Mouse (Mus musculus) telencephalon, adult 2 months (tissue): ENCODE measurements at regions not wholly inside any gene's neighbourhood (a gene's known extent, or its start where the extent isn't known, plus 50 kb on each side); places are given as distances from the start of the nearest gene placed in this dataset.

Experiments
- DNase-seq: peaks from one replicate; pipeline ENCODE4 v3.0.0-alpha.2; 2011; ENCODE audit warnings: low read depth, low spot score

- no peak for DNase-seq
These were observed 435.6 kb upstream of the Atp11b start for GRCm38 (mm10) chr3:35318348-35318747.

DNA sequence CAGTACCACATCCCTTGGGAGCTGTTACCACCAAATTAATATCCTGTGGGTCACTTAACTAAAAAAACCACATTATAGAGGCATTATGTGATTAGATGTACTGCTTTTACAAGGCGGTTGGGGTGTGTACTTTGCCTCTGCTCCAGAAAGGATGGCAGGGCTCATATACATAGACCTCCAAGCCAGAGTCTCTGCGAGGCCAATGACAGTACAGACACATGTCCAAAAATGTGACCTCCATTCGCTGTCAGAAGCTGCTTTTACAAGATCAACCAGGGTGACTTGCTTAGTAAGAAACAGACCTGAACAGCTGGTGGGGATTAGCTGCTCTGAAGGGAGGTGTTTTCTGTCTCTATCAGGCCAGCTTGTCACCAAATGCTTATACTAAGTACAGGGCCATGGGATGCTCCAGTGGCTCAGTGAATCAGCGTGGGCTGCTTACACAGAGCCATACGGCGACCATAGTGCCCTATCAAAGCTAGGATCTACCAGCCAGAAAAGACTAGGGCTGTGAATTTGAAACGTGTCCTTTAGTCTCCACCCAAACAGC, 433.0 kb upstream of the Atp11b start:
- no peak for DNase-seq

GRCm38 (mm10) chr3:35321991-35322390, 431.9 kb upstream of the Atp11b start:
- no peak for DNase-seq

DNA sequence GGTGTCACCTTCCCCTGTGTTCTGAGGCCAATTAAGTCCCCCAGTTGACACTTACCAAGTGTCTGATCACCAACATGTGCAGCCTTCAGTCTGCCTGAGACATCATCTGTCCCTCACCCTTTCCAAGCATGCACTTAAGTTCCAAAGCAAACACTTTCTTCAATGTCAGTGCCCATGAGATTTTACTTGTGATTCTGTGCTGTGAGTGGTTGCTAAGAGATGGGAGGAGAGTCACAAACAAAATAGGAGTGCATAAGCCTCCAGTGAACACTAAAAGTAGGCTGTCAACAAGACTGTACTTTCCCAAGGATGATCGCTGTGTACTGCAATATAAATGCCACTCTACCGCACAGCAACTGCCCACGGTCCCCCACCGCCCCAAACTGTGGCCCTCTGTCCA, 431.0 kb upstream of the Atp11b start:
- no peak for DNase-seq

DNA sequence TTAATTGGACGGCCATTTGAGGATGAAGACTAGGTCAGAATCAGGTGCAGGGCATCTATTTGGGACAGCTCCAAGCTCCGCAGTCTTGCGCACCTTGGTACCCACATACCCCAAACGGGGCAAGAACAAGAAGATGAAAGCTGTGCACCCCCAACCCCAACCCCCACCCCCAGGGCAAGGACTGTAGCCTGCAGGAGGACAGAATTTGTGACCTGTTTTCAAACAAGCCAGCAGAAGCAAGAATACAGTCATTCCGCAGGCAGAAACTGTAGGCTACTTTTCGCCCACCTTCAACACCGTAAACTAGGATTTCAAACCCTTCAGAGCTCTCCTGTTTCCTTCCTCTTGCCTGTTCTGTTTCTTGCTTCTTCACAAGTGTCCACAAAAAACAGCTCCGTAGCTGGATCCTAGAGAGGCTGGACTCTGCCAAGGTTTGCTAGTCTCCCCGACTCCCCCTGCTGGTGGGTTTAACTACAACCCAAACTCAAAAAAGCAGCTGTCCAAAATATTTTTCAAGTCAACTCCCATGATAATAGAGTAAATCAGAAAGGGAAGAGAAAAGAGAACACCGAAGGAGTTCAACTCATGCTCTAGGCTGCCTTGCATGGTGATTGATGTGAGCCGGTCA, 430.3 kb upstream of the Atp11b start:
- no peak for DNase-seq

GRCm38 (mm10) chr3:35324186-35324585, 429.7 kb upstream of the Atp11b start:
- no peak for DNase-seq

DNA sequence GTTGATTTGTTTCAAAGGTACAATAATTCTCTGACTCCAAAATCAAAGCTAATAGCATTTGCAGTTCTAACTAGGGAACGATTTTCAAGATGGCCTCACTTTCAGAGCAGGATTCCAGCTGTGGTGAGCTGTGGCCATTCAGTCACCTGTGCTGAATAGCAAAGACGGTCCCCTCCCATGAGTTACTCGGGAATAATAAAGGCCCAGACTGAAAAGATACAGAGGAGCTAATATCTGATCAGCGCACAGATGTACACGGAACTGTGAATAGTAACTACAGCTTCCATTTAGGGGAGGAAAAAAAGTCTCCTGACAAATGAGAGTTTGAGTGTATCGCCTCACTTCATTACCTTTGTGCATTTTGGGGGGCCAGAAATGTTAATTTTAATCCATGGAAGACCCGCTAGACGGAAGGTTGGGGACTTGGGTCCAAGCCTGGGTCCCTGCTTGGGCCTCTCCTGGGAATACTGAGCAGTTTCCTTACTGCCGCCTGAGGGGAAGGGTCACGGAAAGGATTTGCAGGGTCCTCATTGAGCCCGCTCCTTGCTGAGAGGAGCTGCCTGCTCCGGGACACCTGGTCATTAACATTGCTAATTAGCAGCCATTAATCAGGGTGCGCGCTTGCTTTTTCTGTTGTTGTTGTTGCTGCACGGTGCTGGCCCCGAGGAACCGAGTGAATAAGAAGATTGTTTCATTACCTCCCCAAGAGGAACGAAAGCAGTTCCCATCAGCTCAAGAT, 421.2 kb upstream of the Atp11b start:
- no peak for DNase-seq

DNA sequence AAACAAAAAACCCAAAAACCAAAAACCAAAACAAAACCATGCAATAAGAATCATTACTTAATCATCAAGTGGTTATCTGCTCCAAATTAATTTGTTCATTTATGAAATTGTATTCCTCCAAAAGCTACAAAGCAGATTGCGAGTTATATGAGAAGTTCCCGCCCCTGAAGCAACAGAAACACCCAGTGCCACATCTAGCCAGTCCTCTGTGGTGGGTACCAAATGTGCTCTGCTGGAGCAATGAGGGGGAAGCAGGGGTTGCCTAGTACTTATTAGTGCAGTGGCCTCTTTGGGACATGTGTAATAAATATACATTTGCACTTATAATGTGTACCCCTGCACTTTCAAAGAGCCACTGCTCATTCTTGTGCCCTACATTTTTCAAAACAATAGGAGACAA, 419.9 kb upstream of the Atp11b start:
- DNase-seq = no peak

DNA sequence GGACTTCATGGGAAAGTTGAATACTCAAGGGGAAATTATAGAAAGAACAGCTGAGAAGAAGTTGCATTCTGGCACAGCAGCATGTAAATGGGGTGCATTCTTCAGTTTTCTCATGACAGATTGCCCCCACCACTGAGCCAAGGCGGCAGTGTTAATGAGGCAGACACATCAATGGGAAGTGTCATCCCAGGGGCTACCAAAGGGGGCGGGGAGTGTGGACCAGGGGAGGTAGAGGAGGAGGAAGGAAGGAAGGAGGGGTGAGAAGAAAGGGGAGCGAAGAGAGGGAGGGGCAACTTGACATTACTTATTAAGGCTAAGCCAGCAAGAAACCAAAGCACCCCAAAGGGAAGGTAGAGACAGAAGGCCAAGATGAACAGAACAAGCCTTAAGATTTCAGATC, 419.4 kb upstream of the Atp11b start:
- no peak for DNase-seq

DNA sequence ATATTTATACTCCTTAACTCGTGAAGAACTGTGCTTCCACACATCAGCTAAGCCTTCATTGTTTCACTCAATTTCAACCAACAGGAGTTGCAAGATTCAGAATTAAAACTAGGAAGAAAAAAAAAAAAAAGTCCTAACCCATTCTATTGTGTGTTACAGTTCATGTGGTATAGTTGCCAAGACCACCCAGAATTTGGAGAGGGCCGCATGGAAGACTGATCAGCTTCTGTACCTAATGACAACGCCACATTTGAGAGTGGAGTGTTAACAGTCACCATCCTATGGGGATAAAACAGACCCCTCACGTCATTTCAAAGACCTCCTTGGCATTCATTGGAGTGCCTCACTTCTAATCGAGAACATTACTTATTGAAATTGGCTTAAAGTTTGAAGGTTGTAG, 418.1 kb upstream of the Atp11b start:
- DNase-seq = no peak

DNA sequence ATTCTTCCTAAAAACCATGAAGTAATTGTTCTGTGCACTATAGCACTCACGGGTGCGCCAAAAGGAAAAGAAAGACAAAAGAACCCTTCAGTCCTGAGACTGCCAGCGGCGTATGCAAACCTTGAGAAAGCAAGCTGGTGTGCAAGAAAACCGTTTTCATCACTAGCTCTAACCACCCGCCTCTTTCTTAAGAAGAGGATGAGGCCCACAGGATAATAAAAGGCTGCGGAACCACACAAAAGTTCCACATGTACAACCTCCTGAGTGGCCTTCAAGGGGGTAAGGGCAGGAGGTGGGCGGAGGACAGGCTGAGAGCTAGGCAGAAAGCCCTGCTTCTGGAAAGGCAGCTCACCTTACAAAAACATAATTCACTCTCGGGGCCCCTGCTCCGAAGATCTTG, 413.4 kb upstream of the Atp11b start:
- no peak for DNase-seq

- DNase-seq = peak; percentile 39
These were observed 412.7 kb upstream of the Atp11b start for GRCm38 (mm10) chr3:35340935-35341800.

GRCm38 (mm10) chr3:35341840-35342239, 412.1 kb upstream of the Atp11b start:
- DNase-seq = no peak

GRCm38 (mm10) chr3:35342584-35342983, 411.3 kb upstream of the Atp11b start:
- DNase-seq = peak; percentile 88

DNA sequence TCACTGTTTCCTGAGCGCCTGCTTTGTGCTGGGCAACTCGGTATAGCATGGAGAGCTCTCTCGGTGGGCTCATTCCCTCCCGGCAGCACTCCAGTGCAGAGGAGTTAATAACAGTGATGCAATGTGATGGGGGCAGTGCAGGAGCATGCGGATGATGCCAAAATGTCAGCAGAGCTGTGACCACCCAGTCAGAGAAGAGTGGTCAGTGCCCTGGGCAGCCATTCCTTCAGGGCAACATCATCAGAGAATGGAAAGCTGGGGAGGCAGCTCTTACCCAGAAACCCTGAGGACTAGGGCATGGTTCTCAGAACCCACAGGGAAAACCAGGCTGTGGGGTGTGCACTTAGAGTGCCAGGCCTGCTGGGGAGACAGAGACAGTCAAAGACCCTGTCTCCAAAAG, 410.0 kb upstream of the Atp11b start:
- DNase-seq = no peak

DNA sequence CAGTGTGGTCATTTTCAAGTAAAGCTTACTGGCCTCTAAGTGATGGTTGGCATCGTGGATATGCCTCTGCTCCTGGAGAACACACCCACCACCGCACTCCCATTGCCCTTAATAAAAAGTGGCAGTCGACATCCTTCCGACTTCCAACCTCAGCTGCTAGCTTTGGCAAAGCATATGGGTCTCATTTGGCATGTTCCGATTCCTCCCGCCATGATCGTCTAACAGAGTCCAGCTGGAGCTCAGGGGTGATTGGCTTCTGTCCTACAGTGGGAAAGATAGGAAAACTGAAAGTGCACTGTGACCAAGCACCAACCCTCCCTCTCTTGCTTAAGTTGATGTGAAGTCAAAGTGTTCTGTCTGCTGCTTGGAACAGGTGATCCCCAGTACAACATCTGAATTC, 404.8 kb upstream of the Atp11b start:
- no peak for DNase-seq

DNA sequence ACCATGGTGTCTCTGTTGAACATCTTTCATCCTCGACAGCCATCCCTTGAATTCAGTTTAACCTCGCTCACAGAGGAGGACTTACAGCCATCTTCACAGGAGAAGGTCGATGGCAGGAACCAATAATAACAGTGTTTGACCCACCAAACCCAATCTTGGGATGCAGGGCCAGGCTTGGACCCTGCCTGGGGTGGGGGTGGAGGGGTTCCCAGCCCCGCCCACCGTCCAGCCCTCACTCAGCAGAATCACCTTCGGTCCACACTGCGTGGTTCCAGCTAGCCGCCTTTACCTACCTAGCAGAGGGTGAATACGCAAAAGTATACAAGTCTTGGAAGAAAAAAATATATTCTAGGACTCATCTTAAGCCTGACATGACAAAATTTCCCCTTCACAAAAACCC, 400.5 kb upstream of the Atp11b start:
- no peak for DNase-seq

GRCm38 (mm10) chr3:35353920-35354319, 400.0 kb upstream of the Atp11b start:
- DNase-seq = no peak

DNA sequence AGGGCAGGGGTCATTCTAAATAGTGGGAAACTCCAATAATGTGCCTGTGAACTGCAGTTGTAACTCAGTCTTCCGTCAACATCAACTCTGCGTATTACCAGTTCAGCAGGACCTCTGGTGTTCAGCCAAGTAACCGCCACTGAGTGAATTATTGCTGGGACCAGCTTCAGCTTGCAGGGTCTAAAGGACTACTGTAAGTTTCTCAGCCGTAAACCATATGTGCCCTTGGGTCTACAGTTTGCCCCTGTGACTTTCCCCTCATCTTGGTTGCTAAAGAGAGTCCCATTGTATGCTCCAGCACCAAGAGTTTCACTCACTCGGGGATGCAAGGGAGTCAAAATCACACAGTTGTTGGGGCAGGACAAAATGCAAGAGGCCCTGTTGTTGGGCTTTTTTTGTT, 399.6 kb upstream of the Atp11b start:
- no peak for DNase-seq

GRCm38 (mm10) chr3:35357111-35357510, 396.8 kb upstream of the Atp11b start:
- no peak for DNase-seq

GRCm38 (mm10) chr3:35358541-35358940, 395.4 kb upstream of the Atp11b start:
- DNase-seq = no peak

GRCm38 (mm10) chr3:35359288-35359687, 394.6 kb upstream of the Atp11b start:
- no peak for DNase-seq
